Mouse (Mus musculus): ENCODE results near the gene Tacc3. TPM values are rescaled to one million over a fixed set of nuclear protein-coding genes. Genes with fewer than 3 reads are reported as not detected.
A peak's percentile ranks its signal among the peaks of the same experiment; 100 is the strongest.

Tacc3 gene
- total and polyA plus RNA-seq, 3 experiments, result 1.4 to 3.1 (median 1.8) TPM

DNA sequence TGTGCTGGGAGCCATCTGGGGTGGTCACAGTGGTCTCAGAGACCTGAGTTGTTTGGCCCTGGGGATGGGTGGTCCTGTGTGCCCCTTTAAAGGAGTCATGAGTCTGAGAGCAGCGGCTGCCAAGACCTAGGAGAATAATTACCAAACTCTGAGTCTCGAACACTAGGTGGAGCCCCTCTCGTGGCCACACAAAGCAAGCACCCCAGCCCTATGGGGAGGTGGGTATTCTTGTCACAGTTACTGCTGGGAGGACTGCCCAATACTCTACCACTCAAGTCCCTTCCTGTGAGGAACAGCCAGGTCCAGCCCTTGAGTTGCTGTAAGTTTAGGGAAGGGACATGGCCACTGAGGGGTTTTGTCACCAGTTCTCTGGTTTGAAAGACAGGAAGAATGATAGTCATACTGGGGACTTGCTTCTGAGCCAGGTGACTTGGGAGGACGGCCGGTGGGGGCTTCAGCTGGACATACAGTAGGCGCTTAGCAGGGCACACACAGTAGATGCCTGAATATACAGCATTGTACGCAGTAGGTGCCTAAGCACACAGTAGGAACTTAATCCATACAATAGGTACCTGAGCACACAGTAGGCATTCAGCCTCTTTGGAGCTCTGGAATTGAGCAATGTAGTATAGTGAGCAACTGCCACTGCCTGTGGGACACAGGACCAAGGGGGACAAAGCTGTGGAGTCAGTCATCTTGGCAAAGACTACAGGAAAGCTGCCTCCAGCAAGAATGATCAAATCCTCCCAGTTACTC lies 26.1 kb downstream of the Tacc3 start:
- H3K27ac ChIP-seq, result no peak overlapping the region
- TF ChIP-seq EP300 (IDR thresholded peaks at IDR 0.05; ENCODE audit: insufficient read depth, low read depth, low read length) (0 out of 2 replicates have a peak, but pooled peaks have one; percentile 69), POLR2A (IDR thresholded peaks at IDR 0.05; ENCODE audit: insufficient read depth, low read depth, low read length) (no peak), CTCF (IDR thresholded peaks at IDR 0.05) (peak; percentile 83)
- intact Hi-C loops (cut with DNase I), result loop anchor here (1.0 to 5.0 kb wide), 3 partner anchors 37 to 268 kb away; partner anchors contain the start of gene Fgfr3
- H3K79me2 ChIP-seq (replicated peaks; ENCODE audit: control insufficient read depth, insufficient read depth, low read length), result no peaks in the 10 kb centered on the region
- H3K36me3 ChIP-seq (ENCODE audit: control insufficient read depth, insufficient read depth, low read length), result no peaks in the 10 kb centered on the region
- H3K9ac ChIP-seq (ENCODE audit: low read depth, low read length), result no peak overlapping the region
- no peaks in the 10 kb centered on the region for H3K27me3 ChIP-seq (ENCODE audit: control insufficient read depth, insufficient read depth, low read length)
- WGBS, result 45% methylated on average over 7 of the region's 7 CpGs
- DNase-seq, result peak in 1 of 2 experiments; percentile 42
- peaks cover 14% of the 10 kb centered on the region for H3K4me1 ChIP-seq (ENCODE audit: control insufficient read depth, insufficient read depth, low read length)
- no peak overlapping the region for H3K4me3 ChIP-seq

DNA sequence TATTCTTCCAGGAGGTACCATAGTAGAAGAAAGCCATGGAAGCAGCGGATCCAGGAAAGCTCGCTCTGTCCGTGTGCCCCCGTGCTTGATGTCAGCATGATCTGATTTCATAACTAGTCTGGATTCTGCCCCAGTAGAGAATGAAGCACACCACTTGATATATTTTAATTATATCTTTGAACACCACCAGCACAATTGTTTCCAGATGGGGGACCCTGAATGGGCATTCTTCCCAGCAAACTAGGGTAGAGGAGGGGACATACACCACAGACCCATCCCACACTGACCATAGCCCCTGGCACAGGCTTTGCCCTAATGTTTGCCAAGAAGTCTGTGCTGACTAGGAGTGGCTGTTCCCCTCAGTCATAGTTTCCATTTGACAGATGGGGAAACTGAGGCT lies 27.0 kb downstream of the Tacc3 start:
- Histone ChIP-seq H3K4me1 (ENCODE audit: control insufficient read depth, insufficient read depth, low read length) (peaks cover 14% of the 10 kb centered on the region), H3K27me3 (ENCODE audit: control insufficient read depth, insufficient read depth, low read length) (no peaks in the 10 kb centered on the region), H3K27ac (no peak overlapping the region), H3K4me3 (no peak overlapping the region), H3K36me3 (ENCODE audit: control insufficient read depth, insufficient read depth, low read length) (no peaks in the 10 kb centered on the region), H3K9ac (ENCODE audit: low read depth, low read length) (no peak overlapping the region), H3K79me2 (replicated peaks; ENCODE audit: control insufficient read depth, insufficient read depth, low read length) (no peaks in the 10 kb centered on the region)
- no peak for DNase-seq
- WGBS, result 95% methylated on average over 4 of the region's 4 CpGs
- intact Hi-C loops (cut with DNase I), result loop anchor here (1.0 to 5.0 kb wide), 3 partner anchors 36 to 267 kb away; partner anchors contain the start of gene Fgfr3
- TF ChIP-seq POLR2A (IDR thresholded peaks at IDR 0.05; ENCODE audit: insufficient read depth, low read depth, low read length) (no peak), EP300 (IDR thresholded peaks at IDR 0.05; ENCODE audit: insufficient read depth, low read depth, low read length) (no peak), CTCF (IDR thresholded peaks at IDR 0.05) (no peak)

DNA sequence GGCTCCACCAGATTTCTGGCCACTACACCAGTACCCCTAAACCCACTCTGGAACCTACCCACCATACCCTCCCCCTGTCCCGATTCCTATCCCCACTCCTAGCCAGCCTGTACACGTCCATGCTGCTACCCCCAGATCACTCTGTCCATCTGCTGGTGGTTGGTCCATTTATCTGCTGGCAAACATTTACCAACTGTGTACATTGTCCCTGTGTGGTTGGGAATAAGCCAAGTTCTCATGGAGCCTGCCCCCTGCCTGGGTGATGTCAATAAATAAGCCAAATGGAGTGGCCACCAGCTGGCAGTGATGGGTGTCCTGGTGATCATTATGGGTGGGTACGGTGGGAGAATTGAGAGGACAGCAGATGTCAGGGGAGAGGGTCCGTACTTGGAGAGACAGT lies 29.2 kb downstream of the Tacc3 start:
- intact Hi-C loops (cut with DNase I), result no loop called here
- Histone ChIP-seq H3K4me1 (ENCODE audit: control insufficient read depth, insufficient read depth, low read length) (peaks cover 18% of the 10 kb centered on the region), H3K36me3 (ENCODE audit: control insufficient read depth, insufficient read depth, low read length) (no peaks in the 10 kb centered on the region), H3K27ac (no peak overlapping the region), H3K9ac (ENCODE audit: low read depth, low read length) (no peak overlapping the region), H3K27me3 (ENCODE audit: control insufficient read depth, insufficient read depth, low read length) (no peaks in the 10 kb centered on the region), H3K4me3 (no peak overlapping the region), H3K79me2 (replicated peaks; ENCODE audit: control insufficient read depth, insufficient read depth, low read length) (no peaks in the 10 kb centered on the region)
- no peak for DNase-seq
- no peak for TF ChIP-seq POLR2A (IDR thresholded peaks at IDR 0.05; ENCODE audit: insufficient read depth, low read depth, low read length)
- no peak for TF ChIP-seq CTCF (IDR thresholded peaks at IDR 0.05)
- no peak for TF ChIP-seq EP300 (IDR thresholded peaks at IDR 0.05; ENCODE audit: insufficient read depth, low read depth, low read length)
- WGBS, result 95% methylated on average over 4 of the region's 4 CpGs

DNA sequence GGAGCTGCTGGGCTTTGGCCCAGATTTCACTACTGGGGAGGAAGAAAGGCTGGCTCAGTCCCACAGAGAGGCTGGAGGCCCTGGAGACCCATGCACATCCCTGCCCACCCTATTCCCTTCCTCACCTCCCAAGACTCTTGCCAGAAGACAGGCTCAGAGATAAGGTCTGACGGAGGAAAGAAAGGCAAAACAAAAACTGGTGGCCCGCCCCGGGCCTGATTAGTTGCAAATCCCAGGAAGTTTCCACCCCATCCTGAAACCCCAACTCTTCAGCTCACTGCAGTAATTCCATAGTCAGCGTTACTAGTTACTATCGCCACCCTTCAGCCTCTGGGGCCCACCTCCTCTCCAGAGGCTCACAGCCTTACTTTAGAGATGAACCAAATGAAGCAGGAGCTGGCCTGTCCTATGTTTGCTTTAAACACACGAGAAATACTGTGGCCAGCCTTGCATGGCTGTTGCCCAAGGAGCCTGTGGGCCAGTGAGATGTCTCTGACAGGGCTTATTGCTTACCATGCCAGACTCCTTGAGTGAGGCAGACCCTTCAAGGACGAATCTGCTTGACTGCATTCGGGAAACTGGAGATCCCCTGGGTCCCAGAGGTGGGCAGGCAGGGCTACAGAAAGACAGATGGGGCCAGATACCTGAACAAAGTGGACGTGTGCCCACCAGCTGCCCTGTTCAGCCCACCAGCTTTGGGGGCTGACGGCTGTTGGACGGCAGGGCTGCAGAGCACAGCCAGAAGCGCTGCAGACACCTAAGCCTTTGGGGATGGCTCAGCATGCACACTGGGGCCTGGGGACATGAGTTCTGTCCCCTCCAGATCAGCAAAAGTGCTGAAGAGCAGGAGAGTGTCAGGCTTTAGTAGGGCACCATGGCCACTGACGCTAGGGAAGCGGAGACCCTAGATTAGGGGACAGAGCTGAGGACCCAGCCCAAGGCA lies 30.6 kb downstream of the Tacc3 start:
- peak overlapping the region; percentile 28 for H3K9ac ChIP-seq (ENCODE audit: low read depth, low read length)
- H3K79me2 ChIP-seq (replicated peaks; ENCODE audit: control insufficient read depth, insufficient read depth, low read length), result no peaks in the 10 kb centered on the region
- intact Hi-C loops (cut with DNase I), result no loop called here
- no peak for TF ChIP-seq CTCF (IDR thresholded peaks at IDR 0.05)
- peak; percentile 44; the same call in 1 of the 2 replicates for TF ChIP-seq POLR2A (IDR thresholded peaks at IDR 0.05; ENCODE audit: insufficient read depth, low read depth, low read length)
- peaks cover 17% of the 10 kb centered on the region for H3K4me1 ChIP-seq (ENCODE audit: control insufficient read depth, insufficient read depth, low read length)
- peak overlapping the region; percentile 90 for H3K27ac ChIP-seq
- no peaks in the 10 kb centered on the region for H3K27me3 ChIP-seq (ENCODE audit: control insufficient read depth, insufficient read depth, low read length)
- no peaks in the 10 kb centered on the region for H3K36me3 ChIP-seq (ENCODE audit: control insufficient read depth, insufficient read depth, low read length)
- WGBS, result 54% methylated on average over 14 of the region's 14 CpGs
- peak in 1 of 2 experiments; percentile 40 for DNase-seq
- no peak overlapping the region for H3K4me3 ChIP-seq

DNA sequence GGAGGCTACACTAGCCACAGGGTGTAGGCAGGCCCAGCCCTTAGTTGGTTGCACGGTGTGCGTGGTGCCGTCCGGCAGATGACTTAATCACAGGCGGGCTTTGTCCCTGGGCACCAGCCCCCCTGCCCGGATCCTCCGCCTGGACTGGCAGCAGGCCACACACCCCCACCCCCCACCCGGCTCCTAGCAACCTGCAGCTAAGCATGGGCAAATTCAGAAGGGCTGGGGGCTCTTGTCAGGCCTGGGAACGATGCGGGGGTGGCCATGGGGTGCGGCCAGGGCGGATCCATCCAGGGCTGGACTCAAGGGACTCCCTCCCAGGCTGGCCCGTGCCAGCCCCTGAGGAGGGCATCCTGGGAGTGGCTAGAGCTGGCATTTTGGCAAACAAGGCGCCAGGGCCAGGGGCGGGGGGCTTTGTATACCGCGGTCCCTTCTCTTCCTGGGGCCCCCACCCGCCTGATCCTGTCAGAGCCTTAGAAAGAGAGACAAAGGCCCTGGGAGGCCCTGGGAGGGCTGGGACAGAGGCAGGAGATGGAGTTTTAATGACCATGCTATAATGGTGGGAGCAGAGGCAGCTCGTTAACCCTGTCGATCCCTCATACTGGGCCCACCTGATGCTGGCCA lies 31.4 kb downstream of the Tacc3 start:
- Histone ChIP-seq H3K27me3 (ENCODE audit: control insufficient read depth, insufficient read depth, low read length) (no peaks in the 10 kb centered on the region), H3K9ac (ENCODE audit: low read depth, low read length) (peak overlapping the region; percentile 28), H3K36me3 (ENCODE audit: control insufficient read depth, insufficient read depth, low read length) (no peaks in the 10 kb centered on the region), H3K4me1 (ENCODE audit: control insufficient read depth, insufficient read depth, low read length) (peaks cover 16% of the 10 kb centered on the region), H3K79me2 (replicated peaks; ENCODE audit: control insufficient read depth, insufficient read depth, low read length) (no peaks in the 10 kb centered on the region), H3K27ac (peak overlapping the region; percentile 90), H3K4me3 (no peak overlapping the region)
- peak; percentile 53 to 59 for DNase-seq
- no peak for TF ChIP-seq EP300 (IDR thresholded peaks at IDR 0.05; ENCODE audit: insufficient read depth, low read depth, low read length)
- no peak for TF ChIP-seq POLR2A (IDR thresholded peaks at IDR 0.05; ENCODE audit: insufficient read depth, low read depth, low read length)
- no peak for TF ChIP-seq CTCF (IDR thresholded peaks at IDR 0.05)
- 44% methylated on average over 20 of the region's 20 CpGs for WGBS
- intact Hi-C loops (cut with DNase I), result no loop called here

Data from heart, adult 2 months (tissue).